Mouse (Mus musculus) CH12.LX (cell line): ENCODE data around the gene Cd8a. TPM values are rescaled to one million over a fixed set of nuclear protein-coding genes. Genes with fewer than 3 reads are reported as not detected.

Experiments
- DNase-seq: peaks from one replicate; pipeline ENCODE4 v3.0.0-alpha.2; 2013; ENCODE audit errors: extremely low read depth
- H3K27ac ChIP-seq: 2 replicates; pipeline ENCODE4 v1.5.1; 2012; ENCODE audit warnings: low read depth, mild to moderate bottlenecking, control low read depth, moderate library complexity; ENCODE audit not compliant: insufficient read depth
- H3K27me3 ChIP-seq: replicated peaks from 2 replicates; pipeline ENCODE3; 2012; ENCODE audit warnings: inconsistent platforms
- H3K36me3 ChIP-seq, 2 experiments: replicated peaks in 1 of 2; 2 replicates each; pipeline versions ENCODE3 to v1.6.1; 2012; ENCODE audit warnings: inconsistent platforms in 1 of 2, low read length in 1 of 2, mild to moderate bottlenecking in 1 of 2, mixed read lengths in 1 of 2, moderate library complexity in 1 of 2; ENCODE audit not compliant: control insufficient read depth in 1 of 2, insufficient read depth in 1 of 2
- H3K4me1 ChIP-seq, 2 experiments: 2 replicates each; pipeline ENCODE4 v1.6.1; 2012; ENCODE audit warnings: inconsistent platforms in 1 of 2, moderate library complexity in 1 of 2; ENCODE audit not compliant: insufficient read depth in 2 of 2, control insufficient read depth in 1 of 2
- H3K4me2 ChIP-seq: 2 replicates; pipeline ENCODE4 v1.6.1; 2012; ENCODE audit warnings: low read depth, mild to moderate bottlenecking, control low read depth; ENCODE audit not compliant: poor library complexity, insufficient read depth, severe bottlenecking
- H3K4me3 ChIP-seq, 3 experiments: fragments of 150-350 bp in 1 of 3; sonication (generic) in 1 of 3; replicated peaks in 1 of 3; 2 replicates each; pipeline versions ENCODE3 to v1.5.1; 2011 to 2012; ENCODE audit warnings: low read depth in 2 of 3, low read length in 2 of 3, mild to moderate bottlenecking in 2 of 3, moderate library complexity in 2 of 3, control low read depth in 1 of 3, improper control_type of control experiment in 1 of 3, inconsistent platforms in 1 of 3, mixed read lengths in 1 of 3; ENCODE audit not compliant: poor library complexity in 1 of 3
- H3K79me2 ChIP-seq: replicated peaks from 2 replicates; pipeline ENCODE4 v1.6.1; 2012; ENCODE audit warnings: mild to moderate bottlenecking, moderate library complexity; ENCODE audit not compliant: control insufficient read depth, poor library complexity, insufficient read depth, severe bottlenecking; ENCODE audit errors: extremely low read depth
- H3K9ac ChIP-seq: 2 replicates; pipeline ENCODE4 v1.6.1; 2012; ENCODE audit warnings: low read depth, mild to moderate bottlenecking, control low read depth, moderate library complexity; ENCODE audit not compliant: insufficient read depth
- H3K9me3 ChIP-seq: replicated peaks from 2 replicates; pipeline ENCODE3; 2012; ENCODE audit warnings: low read length, inconsistent platforms, mixed read lengths
- CHD2 ChIP-seq: IDR thresholded peaks from 2 replicates; pipeline ENCODE4 v1.6.1; 2011; ENCODE audit warnings: low read length, improper control_type of control experiment
- CTCF ChIP-seq, 2 experiments: IDR thresholded peaks in 1 of 2; conservative IDR thresholded peaks in 1 of 2; 2 replicates each; pipeline ENCODE4 v1.5.1; 2011 to 2012; ENCODE audit warnings: low read depth in 2 of 2, low read length in 2 of 2, improper control_type of control experiment in 1 of 2, inconsistent platforms in 1 of 2, mild to moderate bottlenecking in 1 of 2, moderate library complexity in 1 of 2
- E2F4 ChIP-seq: IDR thresholded peaks from 2 replicates; pipeline ENCODE4 v1.6.1; 2011; ENCODE audit warnings: low read depth, low read length, improper control_type of control experiment; ENCODE audit not compliant: insufficient replicate concordance
- EP300 ChIP-seq: IDR thresholded peaks from 2 replicates; pipeline ENCODE4 v1.6.1; 2011; ENCODE audit warnings: low read length, improper control_type of control experiment
- ETS1 ChIP-seq: conservative IDR thresholded peaks from 2 replicates; pipeline ENCODE4 v1.6.1; 2012; ENCODE audit warnings: low read depth, mild to moderate bottlenecking, inconsistent platforms, low read length, improper control_type of control experiment, moderate library complexity
- JUN ChIP-seq: IDR thresholded peaks from 2 replicates; pipeline ENCODE4 v1.6.1; 2011; ENCODE audit warnings: low read depth, mild to moderate bottlenecking, low read length, improper control_type of control experiment, moderate library complexity; ENCODE audit not compliant: insufficient read depth
- JUND ChIP-seq: conservative IDR thresholded peaks from 2 replicates; pipeline ENCODE4 v1.6.1; 2011; ENCODE audit warnings: low read depth, low read length, improper control_type of control experiment
- KAT2A ChIP-seq: IDR thresholded peaks from 2 replicates; pipeline ENCODE4 v1.6.1; 2012; ENCODE audit warnings: low read length, improper control_type of control experiment, inconsistent platforms; ENCODE audit not compliant: insufficient replicate concordance
- MAZ ChIP-seq: IDR thresholded peaks from 2 replicates; pipeline ENCODE4 v1.6.1; 2012; ENCODE audit warnings: low read depth, mild to moderate bottlenecking, inconsistent platforms, low read length, improper control_type of control experiment, moderate library complexity
- MXI1 ChIP-seq: IDR thresholded peaks from 2 replicates; pipeline ENCODE4 v1.6.1; 2011; ENCODE audit warnings: mild to moderate bottlenecking, low read depth, low read length, improper control_type of control experiment
- MYC ChIP-seq: IDR thresholded peaks from 2 replicates; pipeline ENCODE4 v1.6.1; 2011; ENCODE audit warnings: low read depth, mild to moderate bottlenecking, improper control_type of control experiment, low read length
- NRF1 ChIP-seq: IDR thresholded peaks from 2 replicates; pipeline ENCODE4 v1.6.1; 2014; ENCODE audit warnings: low read depth, mild to moderate bottlenecking, inconsistent platforms, low read length, improper control_type of control experiment, moderate library complexity
- POLR2A ChIP-seq: IDR thresholded peaks from 2 replicates; pipeline ENCODE4 v1.6.1; 2011; ENCODE audit warnings: low read depth, mild to moderate bottlenecking, improper control_type of control experiment, low read length
- RCOR1 ChIP-seq: conservative IDR thresholded peaks from 2 replicates; pipeline ENCODE4 v1.6.1; 2012; ENCODE audit warnings: low read depth, mild to moderate bottlenecking, inconsistent platforms, low read length, improper control_type of control experiment
- SMC3 ChIP-seq: IDR thresholded peaks from 2 replicates; pipeline ENCODE4 v1.6.1; 2011; ENCODE audit warnings: low read depth, low read length, improper control_type of control experiment
- TBP ChIP-seq: conservative IDR thresholded peaks from 2 replicates; pipeline ENCODE4 v1.6.1; 2011; ENCODE audit warnings: low read depth, low read length, improper control_type of control experiment
- USF1 ChIP-seq: IDR thresholded peaks from 2 replicates; pipeline ENCODE4 v1.6.1; 2014; ENCODE audit warnings: low read depth, mild to moderate bottlenecking, inconsistent platforms, low read length, improper control_type of control experiment
- USF2 ChIP-seq: conservative IDR thresholded peaks from 2 replicates; pipeline ENCODE4 v1.6.1; 2011; ENCODE audit warnings: low read depth, low read length, improper control_type of control experiment
- ZC3H11A ChIP-seq: IDR thresholded peaks from 2 replicates; pipeline ENCODE4 v1.6.1; 2012; ENCODE audit warnings: low read depth, mild to moderate bottlenecking, inconsistent platforms, low read length, improper control_type of control experiment
- ZKSCAN1 ChIP-seq: IDR thresholded peaks from 2 replicates; pipeline ENCODE4 v1.6.1; 2012; ENCODE audit warnings: low read depth, inconsistent platforms, low read length, improper control_type of control experiment, borderline replicate concordance
- ZMIZ1 ChIP-seq: IDR thresholded peaks from 2 replicates; pipeline ENCODE4 v1.6.1; 2012; ENCODE audit warnings: low read depth, mild to moderate bottlenecking, inconsistent platforms, low read length, improper control_type of control experiment
- ZNF384 ChIP-seq: IDR thresholded peaks from 2 replicates; pipeline ENCODE4 v1.6.1; 2012; ENCODE audit warnings: low read depth, low read length, improper control_type of control experiment, inconsistent platforms
- dilution Hi-C: fragments of 300-500 bp; cut with MboI; formaldehyde crosslinking; loops from 2 replicates; pipeline ENCODE4 v1.14.3; 2020; ENCODE audit warnings: low sequenced_read_pairs; ENCODE audit not compliant: extremely low pct_unique_long_range_greater_than_20kb, extremely low pct_ligation_motif_present
- in situ Hi-C: fragments of 300-500 bp; cut with MboI; formaldehyde crosslinking; loops from 3 replicates; pipeline ENCODE4 v1.14.3; 2019; ENCODE audit warnings: low sequenced_read_pairs, low pct_ligation_motif_present, low pct_unique_long_range_greater_than_20kb, mixed read lengths
- polyA plus RNA-seq: library from polyadenylated mRNA; unstranded; fragments of >175 nt; gene quantifications from 2 replicates; pipeline ENCODE4 v1.2.1, GENCODE M21; 2012; ENCODE audit warnings: low read depth; ENCODE audit not compliant: insufficient read length
- total RNA-seq, 2 experiments: library from RNA; depleted of rRNA; stranded (reverse); fragments of 300-350 nt in 1 of 2; fragments of >200 nt in 1 of 2; gene quantifications; 2 replicates each; pipeline ENCODE4 v1.2.3; 2012 to 2014

The Cd8a gene
- total and polyA plus RNA-seq, 3 experiments = 0.13 to 0.49 TPM; not detected in 1

DNA sequence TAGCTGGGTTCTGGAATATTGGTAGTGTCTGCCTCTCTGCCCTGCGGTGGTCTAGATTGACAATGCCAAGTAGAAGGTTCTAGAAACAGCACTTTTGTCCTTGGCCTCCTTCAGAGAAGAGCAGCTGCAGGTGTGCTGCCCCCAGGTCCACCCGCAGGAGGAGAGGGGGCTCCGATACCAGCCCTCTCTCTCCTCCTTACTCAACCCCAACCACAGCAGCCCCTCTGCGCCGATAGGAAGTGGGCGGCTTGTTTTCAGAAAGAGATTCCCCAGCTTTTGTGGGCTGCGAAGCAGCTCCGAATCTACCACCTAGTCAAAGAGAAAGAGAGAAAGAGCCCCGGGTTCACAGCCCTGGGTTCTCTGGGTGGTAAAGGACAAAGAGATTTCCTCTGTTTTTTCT is 32.0 kb upstream of the Cd8a start:
- no peaks in the 10 kb centered on the region for H3K9me3 ChIP-seq
- dilution Hi-C loops (no loop called here), in situ Hi-C loops (no loop called here)
- no peaks in the 10 kb centered on the region for H3K4me1 ChIP-seq
- no peak for TF ChIP-seq JUN
- no peak for TF ChIP-seq CTCF (conservative IDR thresholded peaks at IDR 0.05 in 1 of 2, IDR thresholded peaks at IDR 0.05 in 1 of 2; ENCODE audit: low read depth in 2 of 2, low read length in 2 of 2)
- no peak for TF ChIP-seq E2F4
- no peak for TF ChIP-seq MXI1
- no peak for TF ChIP-seq KAT2A
- no peak for TF ChIP-seq USF1
- no peak for TF ChIP-seq ZMIZ1
- TF ChIP-seq MAZ = no peak
- no peak for TF ChIP-seq CHD2
- TF ChIP-seq ZNF384 = no peak
- TF ChIP-seq JUND = no peak
- no peak for TF ChIP-seq USF2
- no peak for TF ChIP-seq MYC
- H3K4me3 ChIP-seq = no peak overlapping the region
- no peaks in the 10 kb centered on the region for H3K27me3 ChIP-seq
- H3K27ac ChIP-seq = no peak overlapping the region
- no peak for DNase-seq
- no peaks in the 10 kb centered on the region for H3K79me2 ChIP-seq
- no peak overlapping the region for H3K9ac ChIP-seq
- H3K4me2 ChIP-seq = no peak overlapping the region; the same call in 1 of the 2 replicates
- H3K36me3 ChIP-seq = no peaks in the 10 kb centered on the region

DNA sequence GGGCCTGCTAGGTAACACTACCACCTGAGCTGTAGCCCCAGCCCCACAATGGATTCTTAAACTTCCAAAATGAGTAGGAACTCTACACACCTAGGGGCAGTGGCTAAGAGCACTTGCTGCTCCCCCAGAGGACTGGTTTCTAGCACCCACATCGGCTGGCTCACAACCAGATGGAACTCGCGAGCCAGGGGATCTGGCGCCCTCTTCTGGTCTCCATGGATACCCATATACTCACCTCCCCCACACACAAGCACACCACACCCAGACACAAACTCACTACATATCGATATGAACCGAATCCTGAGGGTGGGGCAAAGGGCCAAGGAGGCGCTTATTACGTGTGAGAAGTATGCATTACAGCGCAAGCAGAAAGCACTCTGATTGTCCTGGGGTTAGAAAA is 25.2 kb upstream of the Cd8a start:
- Histone ChIP-seq H3K9ac (no peak overlapping the region), H3K9me3 (peaks cover 3% of the 10 kb centered on the region), H3K4me2 (no peak overlapping the region)
- in situ Hi-C loops = no loop called here
- TF ChIP-seq CTCF (conservative IDR thresholded peaks at IDR 0.05 in 1 of 2, IDR thresholded peaks at IDR 0.05 in 1 of 2; ENCODE audit: low read depth in 2 of 2, low read length in 2 of 2) (0 out of 4 replicates have a peak, but pooled peaks of 1 of the 2 experiments have one; percentile 13), JUN (no peak)
- TF ChIP-seq, all 38 proteins: peak for 1
- Histone ChIP-seq H3K4me3 (no peak overlapping the region), H3K36me3 (no peaks in the 10 kb centered on the region), H3K4me1 (peaks cover 0 to 8% of the 10 kb centered on the region in 2 experiments; a peak in 1 of 4 replicates), H3K27me3 (no peaks in the 10 kb centered on the region), H3K79me2 (no peaks in the 10 kb centered on the region), H3K27ac (no peak overlapping the region)
- dilution Hi-C loops = no loop called here
- no peak for DNase-seq

DNA sequence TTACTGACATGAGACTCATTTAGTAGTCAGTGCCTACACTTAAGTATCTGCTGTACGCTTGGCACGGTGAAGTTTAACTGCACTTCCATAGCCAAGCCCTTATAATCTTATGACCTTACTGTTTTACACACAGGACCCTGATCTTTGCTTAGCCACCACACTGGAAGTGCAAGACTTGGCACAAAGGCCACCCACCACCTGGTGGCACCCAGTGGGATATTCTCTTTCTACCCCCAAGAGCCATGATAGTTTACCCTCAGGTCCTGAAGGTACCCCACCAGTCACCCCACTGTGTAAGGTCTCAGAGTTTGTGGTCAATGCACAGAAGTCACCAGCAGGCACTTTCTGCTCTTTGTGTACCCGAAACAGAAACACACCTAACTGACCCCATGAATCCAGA is 22.0 kb upstream of the Cd8a start:
- H3K36me3 ChIP-seq = no peaks in the 10 kb centered on the region
- H3K27me3 ChIP-seq = no peaks in the 10 kb centered on the region
- peaks cover 3% of the 10 kb centered on the region for H3K9me3 ChIP-seq
- dilution Hi-C loops (no loop called here), in situ Hi-C loops (no loop called here)
- TF ChIP-seq CHD2 (no peak), JUND (no peak), ETS1 (no peak), POLR2A (no peak), NRF1 (no peak), MXI1 (no peak), EP300 (no peak), RCOR1 (no peak), ZC3H11A (no peak), TBP (no peak), ZKSCAN1 (no peak), CTCF (conservative IDR thresholded peaks at IDR 0.05 in 1 of 2, IDR thresholded peaks at IDR 0.05 in 1 of 2; ENCODE audit: low read depth in 2 of 2, low read length in 2 of 2) (peak in 1 of 2 experiments; percentile 26; a peak in 2 of 4 replicates), SMC3 (peak; percentile 22; the same call in 1 of the 2 replicates)
- no peaks in the 10 kb centered on the region for H3K79me2 ChIP-seq
- peaks cover 0 to 8% of the 10 kb centered on the region in 2 experiments; a peak in 1 of 4 replicates for H3K4me1 ChIP-seq
- H3K4me3 ChIP-seq = no peak overlapping the region
- DNase-seq = no peak
- no peak overlapping the region for H3K4me2 ChIP-seq
- no peak overlapping the region for H3K9ac ChIP-seq
- no peak overlapping the region for H3K27ac ChIP-seq
